Mouse (Mus musculus) small intestine, adult 2 months (tissue): ENCODE results near the gene Gm13287. TPM values are rescaled to one million over a fixed set of nuclear protein-coding genes. Genes with fewer than 3 reads are reported as not detected.
A peak's percentile ranks its signal among the peaks of the same experiment; 100 is the strongest.
"Not testable (repeated sequence)": the region's sequence is repeated elsewhere in the genome, so short reads cannot be mapped to it uniquely, and the experiment has no call there.

Source experiments
- H3K27ac ChIP-seq: fragments of 200-500 bp; 2 replicates; pipeline ENCODE4 v1.5.1; 2012; ENCODE audit warnings: low read depth, low read length, control low read depth, inconsistent platforms; ENCODE audit not compliant: insufficient read depth
- H3K27me3 ChIP-seq: fragments of 200-500 bp; 2 replicates; pipeline ENCODE4 v1.6.1; 2012; ENCODE audit warnings: mild to moderate bottlenecking, moderate library complexity, low read length, inconsistent platforms; ENCODE audit not compliant: control insufficient read depth, insufficient read depth
- H3K36me3 ChIP-seq: fragments of 200-500 bp; 2 replicates; pipeline ENCODE4 v1.6.1; 2012; ENCODE audit warnings: mild to moderate bottlenecking, low read length, control low read depth, inconsistent platforms; ENCODE audit not compliant: control insufficient read depth, insufficient read depth
- H3K4me1 ChIP-seq: fragments of 200-500 bp; 2 replicates; pipeline ENCODE4 v1.6.1; 2012; ENCODE audit warnings: low read length, inconsistent platforms, mixed read lengths; ENCODE audit not compliant: control insufficient read depth, insufficient read depth, insufficient read length
- H3K4me3 ChIP-seq: fragments of 200-500 bp; 2 replicates; pipeline ENCODE4 v1.5.1; 2012; ENCODE audit warnings: low read depth, mild to moderate bottlenecking, control low read depth, inconsistent platforms, low read length, moderate library complexity
- CTCF ChIP-seq: fragments of 200-500 bp; IDR thresholded peaks from 2 replicates; pipeline ENCODE4 v1.5.1; 2012; ENCODE audit warnings: low read depth, mild to moderate bottlenecking, control low read depth, inconsistent platforms, low read length, moderate library complexity, mixed read lengths; ENCODE audit not compliant: insufficient replicate concordance, insufficient read length; ENCODE audit errors: extremely low read depth
- POLR2A ChIP-seq: fragments of 200-500 bp; IDR thresholded peaks from 2 replicates; pipeline ENCODE4 v1.6.1; 2012; ENCODE audit warnings: low read depth, mild to moderate bottlenecking, control low read depth, inconsistent platforms, low read length, moderate library complexity
- WGBS: fragments of 180-500 bp; shearing (Covaris S2); methylation state at CpG from one replicate; pipeline ENCODE4 v1.1.7; 2018; 5-methylcytosine and 5-hydroxymethylcytosine counted together
- polyA plus RNA-seq: library from polyadenylated mRNA; depleted of rRNA; stranded (reverse); fragments of >200 nt; gene quantifications from 2 replicates; pipeline ENCODE4 v1.2.3, GENCODE M21; 2012

Gene Gm13287
- polyA plus RNA-seq, 1 experiment, result not detected

DNA sequence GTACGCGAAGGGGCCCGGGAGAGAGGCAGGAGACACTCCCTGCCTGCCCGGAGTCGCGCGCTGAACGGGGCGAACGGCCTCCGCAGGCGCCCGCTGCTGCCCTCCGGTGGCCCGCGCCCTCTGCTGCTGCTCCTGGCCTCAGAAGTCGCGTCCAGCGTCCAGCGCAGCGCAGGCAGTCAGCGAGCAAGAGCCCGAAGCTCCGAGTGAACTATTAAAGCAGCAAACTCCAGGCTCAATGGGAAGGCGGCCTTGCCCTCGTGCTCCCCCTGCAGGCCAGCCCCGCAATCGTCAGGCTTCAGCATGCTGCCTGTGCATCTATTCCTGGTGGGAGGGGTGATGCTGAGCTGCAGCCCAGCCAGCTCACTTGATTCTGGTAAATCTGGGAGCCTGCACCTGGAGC, 6.0 kb upstream of the Gm13287 start, which contains the start of gene Gm13279:
Gm13279 (plus strand) TSS at position 301 of the 400 bp plus-strand sequence.
- not testable (repeated sequence) for H3K36me3 ChIP-seq, H3K4me1 ChIP-seq, H3K4me3 ChIP-seq, H3K27ac ChIP-seq, H3K27me3 ChIP-seq
- WGBS, result no CpG with 5 or more reads among the region's 28 CpGs

DNA sequence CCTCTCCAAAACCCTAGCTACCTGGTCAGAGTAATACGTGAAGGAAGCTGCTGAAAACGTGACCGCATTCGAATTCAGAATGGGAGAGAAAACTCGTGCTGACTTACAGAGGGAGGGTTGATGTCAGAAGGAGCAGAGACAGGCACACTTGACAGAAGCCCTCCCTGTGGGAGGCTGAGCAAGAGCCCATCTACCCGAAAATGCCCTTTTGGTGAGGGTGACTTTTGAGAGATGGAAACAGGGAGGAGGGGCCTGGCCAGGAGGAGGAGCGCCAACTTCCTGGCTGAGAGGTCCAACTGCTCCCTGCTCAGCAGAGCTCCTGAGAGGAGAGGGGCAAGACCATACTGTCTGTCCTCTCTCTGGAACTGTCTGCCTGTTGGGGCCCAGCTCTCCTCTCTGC, 3.7 kb upstream of the Gm13287 start, which contains the start of gene Gm13285:
Gm13285 (plus strand) TSS at position 301 of the 400 bp plus-strand sequence.
- not testable (repeated sequence) for H3K27ac ChIP-seq, H3K4me3 ChIP-seq, H3K36me3 ChIP-seq, H3K4me1 ChIP-seq, H3K27me3 ChIP-seq
- WGBS, result 7% methylated on average over 6 of the region's 7 CpGs

GRCm38 (mm10) chr4:88805231-88805630, 2.2 kb downstream of the Gm13287 start, which contains the start of gene Gm13288:
Gm13288 (plus strand) TSS chr4:88805531.
- no CpG with 5 or more reads among the region's 8 CpGs for WGBS
- peak within 1 kb of the TSS; percentile 49 for H3K4me3 ChIP-seq

DNA sequence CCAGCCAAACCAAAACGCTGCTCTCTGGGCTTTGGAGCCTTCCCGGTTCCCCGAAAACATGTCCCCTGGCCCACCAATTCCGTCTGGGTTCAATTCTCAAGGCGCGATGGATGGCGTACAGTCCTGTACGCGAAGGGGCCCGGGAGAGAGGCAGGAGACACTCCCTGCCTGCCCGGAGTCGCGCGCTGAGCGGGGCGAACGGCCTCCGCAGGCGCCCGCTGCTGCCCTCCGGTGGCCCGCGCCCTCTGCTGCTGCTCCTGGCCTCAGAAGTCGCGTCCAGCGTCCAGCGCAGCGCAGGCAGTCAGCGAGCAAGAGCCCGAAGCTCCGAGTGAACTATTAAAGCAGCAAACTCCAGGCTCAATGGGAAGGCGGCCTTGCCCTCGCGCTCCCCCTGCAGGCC, 2.7 kb downstream of the Gm13287 start:
- peak overlapping the region; percentile 49 for H3K4me3 ChIP-seq
- not testable (repeated sequence) for H3K4me1 ChIP-seq, H3K36me3 ChIP-seq, H3K27ac ChIP-seq, H3K27me3 ChIP-seq
- 0% methylated on average over 13 of the region's 34 CpGs for WGBS

More at GRCm38 (mm10) chr4:88805231-88805630, 2.2 kb downstream of the Gm13287 start, which contains the start of gene Gm13288:
- H3K36me3 ChIP-seq, H3K4me1 ChIP-seq, H3K27ac ChIP-seq, H3K27me3 ChIP-seq: not testable (repeated sequence)

DNA sequence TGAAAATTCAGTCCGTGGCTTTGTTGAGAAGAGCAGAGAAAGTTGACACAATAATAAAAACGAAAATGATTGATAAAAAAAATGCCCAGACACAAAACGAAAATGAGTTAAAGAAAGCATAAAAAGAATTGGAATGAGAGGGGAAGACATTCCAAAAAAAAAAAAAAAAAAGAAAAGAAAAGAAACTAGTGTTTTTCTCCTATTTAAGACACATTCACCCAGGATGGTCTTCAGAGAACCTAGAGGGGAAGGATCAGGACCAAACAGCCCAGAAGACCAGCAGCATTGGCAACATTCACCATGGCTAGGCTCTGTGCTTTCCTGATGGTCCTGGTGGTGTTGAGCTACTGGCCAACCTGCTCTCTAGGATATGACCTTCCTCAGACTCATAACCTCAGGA, 12.9 kb downstream of the Gm13287 start, which contains the start of gene Ifna7:
Ifna7 (plus strand) TSS at position 301 of the 400 bp plus-strand sequence.
- no peaks in the 10 kb centered on the region for H3K4me1 ChIP-seq
- no peaks in the 10 kb centered on the region; the same call in 1 of the 2 replicates for H3K27me3 ChIP-seq
- H3K36me3 ChIP-seq, result no peaks in the 10 kb centered on the region
- H3K4me3 ChIP-seq, result no peak within 1 kb of the TSS
- 51% methylated on average over 3 of the region's 3 CpGs for WGBS
- TF ChIP-seq CTCF (no peak), POLR2A (no peak)
- H3K27ac ChIP-seq, result no peak within 1 kb of the TSS

GRCm38 (mm10) chr4:88819659-88820058, 16.6 kb downstream of the Gm13287 start, which contains the start of gene Ifna11:
Ifna11 (plus strand) TSS chr4:88819959.
- no peak within 1 kb of the TSS for H3K4me3 ChIP-seq
- H3K27ac ChIP-seq, result no peak within 1 kb of the TSS
- no peaks in the 10 kb centered on the region for H3K36me3 ChIP-seq
- no peaks in the 10 kb centered on the region for H3K4me1 ChIP-seq
- no peaks in the 10 kb centered on the region; the same call in 1 of the 2 replicates for H3K27me3 ChIP-seq
- WGBS, result 83% methylated on average over 1 of the region's 1 CpGs
- TF ChIP-seq POLR2A, result no peak
- no peak for TF ChIP-seq CTCF

DNA sequence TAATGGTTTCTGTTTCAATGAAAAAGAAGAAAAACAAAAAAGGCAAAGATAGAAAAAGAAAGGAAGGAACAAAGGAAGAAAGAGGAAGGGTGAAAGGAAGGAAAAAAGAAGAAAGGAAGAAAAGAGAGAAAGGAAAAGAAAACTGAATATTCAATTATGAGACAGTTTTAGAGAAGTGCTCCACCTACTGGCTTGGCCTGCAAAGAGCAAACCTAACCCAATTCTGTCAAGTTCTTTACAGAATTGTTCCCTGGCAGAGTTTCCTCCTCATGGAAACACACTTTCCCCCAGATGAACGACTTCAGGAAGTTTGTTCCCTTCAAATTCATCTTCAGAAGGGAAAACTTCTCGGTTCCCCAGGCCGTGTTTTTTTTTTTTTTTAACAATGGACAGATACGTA, 19.9 kb downstream of the Gm13287 start:
- Histone ChIP-seq H3K4me1 (no peaks in the 10 kb centered on the region), H3K4me3 (no peak overlapping the region), H3K27me3 (no peaks in the 10 kb centered on the region; the same call in 1 of the 2 replicates), H3K27ac (no peak overlapping the region), H3K36me3 (no peaks in the 10 kb centered on the region)
- TF ChIP-seq POLR2A (no peak), CTCF (no peak)
- WGBS, result 27% methylated on average over 4 of the region's 4 CpGs

GRCm38 (mm10) chr4:88827116-88827515, 24.1 kb downstream of the Gm13287 start, which contains the start of gene Ifna6:
Ifna6 (plus strand) TSS chr4:88827416.
- not testable (repeated sequence) for H3K27ac ChIP-seq, H3K4me3 ChIP-seq, H3K36me3 ChIP-seq, H3K4me1 ChIP-seq, H3K27me3 ChIP-seq
